Mouse (Mus musculus) G1E (cell line): ENCODE measurements around the gene Ugt1a6a.

Source experiments
- CTCF ChIP-seq: IDR thresholded peaks from 2 replicates; pipeline ENCODE4 v1.5.1; 2012; ENCODE audit warnings: low read depth, low read length, inconsistent platforms, mixed read lengths
- POLR2AphosphoS5 ChIP-seq: IDR thresholded peaks from 2 replicates; pipeline ENCODE4 v1.6.1; 2012; ENCODE audit warnings: low read depth, low read length, inconsistent platforms; ENCODE audit not compliant: insufficient replicate concordance

DNA sequence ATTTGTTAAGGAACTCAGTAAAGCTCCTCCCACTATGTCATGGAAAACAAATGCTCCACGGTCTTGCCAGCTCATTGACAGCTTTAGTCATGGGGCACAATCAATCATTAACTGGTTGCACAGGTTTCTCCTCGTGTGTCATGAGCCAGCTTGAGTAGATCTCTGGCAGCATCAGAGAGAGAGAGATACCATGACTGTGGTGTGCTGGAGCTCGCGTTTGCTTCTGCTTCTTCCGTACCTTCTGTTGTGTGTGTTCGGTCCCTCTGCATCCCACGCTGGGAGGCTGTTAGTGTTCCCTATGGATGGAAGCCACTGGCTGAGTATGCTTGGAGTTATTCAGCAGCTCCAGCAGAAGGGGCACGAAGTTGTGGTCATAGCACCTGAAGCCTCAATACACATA lies 77.2 kb downstream of the Ugt1a6a start, which contains the start of gene Ugt1a1:
- no peak for TF ChIP-seq CTCF
- TF ChIP-seq POLR2AphosphoS5 = no peak
